Mouse (Mus musculus): ENCODE data around the gene Coa4. TPM values are rescaled to one million over a fixed set of nuclear protein-coding genes. Genes with fewer than 3 reads are reported as not detected.
A peak's percentile ranks its signal among the peaks of the same experiment; 100 is the strongest.

Coa4 gene
- polyA plus RNA-seq, 1 experiment from 2014 or later: 24.3 TPM

DNA sequence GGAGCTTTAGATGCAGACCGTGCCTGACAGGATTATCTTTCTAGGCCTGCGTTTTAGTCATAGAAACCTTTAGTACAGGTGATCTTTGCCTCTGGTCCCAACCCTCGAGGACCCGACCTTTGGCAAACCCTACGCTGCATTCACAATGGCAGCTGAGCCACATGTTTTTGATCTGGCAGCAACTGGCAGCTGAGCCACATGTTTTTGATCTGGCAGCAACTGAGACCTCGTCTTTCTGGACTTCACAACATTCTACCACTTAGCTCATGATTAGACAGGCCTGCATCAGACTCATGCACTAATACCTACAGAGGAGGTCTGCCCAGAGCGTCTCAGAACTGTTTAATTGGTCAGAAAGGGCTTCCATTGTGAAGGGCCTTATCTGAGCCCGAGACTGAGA is 41.8 kb upstream of the Coa4 start:
- H3K36me3 ChIP-seq (ENCODE audit: control insufficient read depth, insufficient read depth, low read length): peaks cover 31% of the 10 kb centered on the region
- WGBS: 47% methylated on average over 8 of the region's 8 CpGs
- H3K4me2 ChIP-seq (replicated peaks; ENCODE audit: low read depth, low read length): peak overlapping the region; percentile 89
- no peaks in the 10 kb centered on the region for H3K9me3 ChIP-seq (ENCODE audit: control insufficient read depth, low read depth, low read length)
- H3K27ac ChIP-seq (ENCODE audit: low read length): peak overlapping the region; percentile 79
- H3K4me3 ChIP-seq (ENCODE audit: low read depth, low read length): peak overlapping the region; percentile 52
- ATAC-seq (ENCODE audit: insufficient number of reproducible peaks, insufficient read depth, low FRiP score, low read depth): no peak
- no peak overlapping the region for H3K9ac ChIP-seq (replicated peaks; ENCODE audit: low read depth, low read length)
- peaks cover 32% of the 10 kb centered on the region for H3K4me1 ChIP-seq (ENCODE audit: control insufficient read depth, insufficient read depth, low read length)
- no peaks in the 10 kb centered on the region for H3K27me3 ChIP-seq (ENCODE audit: control insufficient read depth, insufficient read depth, low read length)

DNA sequence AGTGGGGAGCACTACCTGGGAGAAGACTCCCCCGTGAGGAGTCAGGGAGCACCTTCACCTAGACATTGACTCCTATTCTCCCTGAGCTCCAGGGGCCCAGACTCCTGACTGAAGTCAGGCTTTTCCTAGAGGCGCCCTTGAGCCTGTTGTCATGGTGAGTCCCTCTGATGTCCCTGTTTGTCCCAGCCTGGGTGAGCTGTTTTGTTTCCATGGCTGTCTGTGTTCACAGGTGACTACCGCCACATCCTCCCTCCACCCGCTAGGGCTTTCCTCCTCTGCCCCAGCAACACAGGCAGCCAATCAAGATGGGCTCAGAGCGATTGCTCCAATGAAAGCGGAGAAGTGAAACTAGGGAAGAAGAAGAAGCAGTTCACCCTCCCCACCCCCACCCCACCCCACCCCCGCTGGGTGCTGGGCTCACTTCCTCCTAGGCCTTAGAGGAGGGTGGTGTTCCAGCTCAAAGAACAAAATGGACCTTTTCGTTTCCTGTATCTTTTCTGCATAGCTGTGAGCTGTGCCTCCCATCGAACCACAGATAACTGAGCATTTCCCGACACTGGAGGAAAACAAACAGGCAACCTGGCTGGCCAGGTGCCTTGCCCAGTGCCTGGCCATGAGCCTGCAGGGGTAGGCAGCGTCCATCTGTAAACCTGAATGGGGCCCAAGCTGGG is 41.2 kb upstream of the Coa4 start:
- H3K4me3 ChIP-seq (ENCODE audit: low read depth, low read length): peak overlapping the region; percentile 52
- ATAC-seq (ENCODE audit: insufficient number of reproducible peaks, insufficient read depth, low FRiP score, low read depth): peak; percentile 59
- 29% methylated on average over 11 of the region's 11 CpGs for WGBS
- peaks cover 32% of the 10 kb centered on the region for H3K4me1 ChIP-seq (ENCODE audit: control insufficient read depth, insufficient read depth, low read length)
- H3K9ac ChIP-seq (replicated peaks; ENCODE audit: low read depth, low read length): 0 out of 2 replicates have a peak overlapping the region, but pooled peaks have one; percentile 25
- no peaks in the 10 kb centered on the region for H3K9me3 ChIP-seq (ENCODE audit: control insufficient read depth, low read depth, low read length)
- H3K27ac ChIP-seq (ENCODE audit: low read length): peak overlapping the region; percentile 79
- H3K27me3 ChIP-seq (ENCODE audit: control insufficient read depth, insufficient read depth, low read length): no peaks in the 10 kb centered on the region
- H3K36me3 ChIP-seq (ENCODE audit: control insufficient read depth, insufficient read depth, low read length): peaks cover 31% of the 10 kb centered on the region
- H3K4me2 ChIP-seq (replicated peaks; ENCODE audit: low read depth, low read length): peak overlapping the region; percentile 89

DNA sequence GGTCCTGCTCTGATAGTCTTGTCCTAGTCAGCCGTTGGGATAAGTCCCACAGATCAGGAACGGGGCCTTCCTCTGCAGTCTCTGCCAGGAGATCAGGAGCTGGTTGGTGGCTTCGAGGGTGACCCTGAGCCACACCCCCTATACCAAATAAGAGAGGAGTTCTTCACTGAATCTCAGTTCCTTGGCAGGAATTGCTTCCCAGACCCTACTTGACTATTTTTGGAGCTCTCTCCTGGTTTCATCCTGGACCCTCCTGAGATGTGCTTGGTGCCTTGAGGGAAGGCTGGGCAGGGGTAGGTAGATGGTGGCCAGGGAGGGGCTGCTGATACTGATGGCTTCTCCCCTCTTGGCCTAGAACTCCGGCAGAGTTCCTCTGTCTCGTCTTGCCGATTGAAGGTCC is 40.5 kb upstream of the Coa4 start:
- Histone ChIP-seq H3K9ac (replicated peaks; ENCODE audit: low read depth, low read length) (0 out of 2 replicates have a peak overlapping the region, but pooled peaks have one; percentile 25), H3K9me3 (ENCODE audit: control insufficient read depth, low read depth, low read length) (no peaks in the 10 kb centered on the region), H3K27ac (ENCODE audit: low read length) (peak overlapping the region; percentile 67; the same call in 1 of the 2 replicates), H3K36me3 (ENCODE audit: control insufficient read depth, insufficient read depth, low read length) (peaks cover 31% of the 10 kb centered on the region), H3K4me2 (replicated peaks; ENCODE audit: low read depth, low read length) (peak overlapping the region; percentile 89), H3K27me3 (ENCODE audit: control insufficient read depth, insufficient read depth, low read length) (no peaks in the 10 kb centered on the region), H3K4me1 (ENCODE audit: control insufficient read depth, insufficient read depth, low read length) (peaks cover 32% of the 10 kb centered on the region), H3K4me3 (ENCODE audit: low read depth, low read length) (peak overlapping the region; percentile 12; the same call in 1 of the 2 replicates)
- WGBS: 64% methylated on average over 6 of the region's 6 CpGs
- ATAC-seq (ENCODE audit: insufficient number of reproducible peaks, insufficient read depth, low FRiP score, low read depth): no peak

DNA sequence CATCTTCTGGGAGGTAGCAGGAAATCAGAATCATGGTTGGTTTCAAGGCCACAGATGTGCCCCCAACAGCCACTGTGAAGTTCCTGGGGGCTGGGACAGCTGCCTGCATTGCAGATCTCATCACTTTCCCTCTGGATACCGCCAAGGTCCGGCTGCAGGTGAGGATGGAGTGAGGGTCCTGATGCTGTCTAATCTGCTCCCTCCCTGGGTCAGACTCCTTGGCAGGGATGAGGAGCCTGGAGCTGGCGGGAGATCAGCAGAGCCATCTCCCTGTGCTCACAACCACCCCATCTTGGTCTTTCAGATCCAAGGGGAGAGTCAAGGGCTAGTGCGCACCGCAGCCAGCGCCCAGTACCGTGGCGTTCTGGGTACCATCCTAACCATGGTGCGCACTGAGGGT is 40.1 kb upstream of the Coa4 start:
- Histone ChIP-seq H3K9ac (replicated peaks; ENCODE audit: low read depth, low read length) (no peak overlapping the region), H3K9me3 (ENCODE audit: control insufficient read depth, low read depth, low read length) (no peaks in the 10 kb centered on the region), H3K27ac (ENCODE audit: low read length) (0 out of 2 replicates have a peak overlapping the region, but pooled peaks have one; percentile 67), H3K4me2 (replicated peaks; ENCODE audit: low read depth, low read length) (no peak overlapping the region), H3K36me3 (ENCODE audit: control insufficient read depth, insufficient read depth, low read length) (peaks cover 31% of the 10 kb centered on the region), H3K4me1 (ENCODE audit: control insufficient read depth, insufficient read depth, low read length) (peaks cover 32% of the 10 kb centered on the region), H3K4me3 (ENCODE audit: low read depth, low read length) (no peak overlapping the region), H3K27me3 (ENCODE audit: control insufficient read depth, insufficient read depth, low read length) (no peaks in the 10 kb centered on the region)
- ATAC-seq (ENCODE audit: insufficient number of reproducible peaks, insufficient read depth, low FRiP score, low read depth): no peak
- 95% methylated on average over 9 of the region's 9 CpGs for WGBS

DNA sequence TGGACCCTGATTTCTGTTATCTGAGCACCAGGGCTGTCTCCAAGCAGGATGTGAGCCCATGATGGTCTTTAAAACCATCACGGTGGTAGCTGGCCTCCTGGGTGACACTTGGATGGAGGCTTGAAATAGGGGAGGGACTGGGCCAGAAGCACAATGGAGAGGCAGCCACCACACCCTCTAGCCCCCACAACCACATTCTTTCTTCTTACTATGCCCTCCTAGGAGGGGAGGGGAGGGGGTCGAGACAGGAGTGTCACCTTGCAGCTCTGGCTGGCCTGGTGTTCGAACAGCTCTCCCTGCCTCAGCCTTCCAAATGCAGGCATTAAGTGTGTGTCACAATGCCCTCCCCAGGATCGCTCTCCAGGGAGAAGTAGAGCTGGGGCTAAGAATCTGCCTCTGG is 39.5 kb upstream of the Coa4 start:
- no peak overlapping the region for H3K9ac ChIP-seq (replicated peaks; ENCODE audit: low read depth, low read length)
- H3K9me3 ChIP-seq (ENCODE audit: control insufficient read depth, low read depth, low read length): no peaks in the 10 kb centered on the region
- H3K4me1 ChIP-seq (ENCODE audit: control insufficient read depth, insufficient read depth, low read length): peaks cover 32% of the 10 kb centered on the region
- H3K4me3 ChIP-seq (ENCODE audit: low read depth, low read length): no peak overlapping the region
- no peak overlapping the region for H3K4me2 ChIP-seq (replicated peaks; ENCODE audit: low read depth, low read length)
- peaks cover 31% of the 10 kb centered on the region for H3K36me3 ChIP-seq (ENCODE audit: control insufficient read depth, insufficient read depth, low read length)
- no peak overlapping the region for H3K27ac ChIP-seq (ENCODE audit: low read length)
- H3K27me3 ChIP-seq (ENCODE audit: control insufficient read depth, insufficient read depth, low read length): no peaks in the 10 kb centered on the region
- no peak for ATAC-seq (ENCODE audit: insufficient number of reproducible peaks, insufficient read depth, low FRiP score, low read depth)
- 71% methylated on average over 4 of the region's 4 CpGs for WGBS

DNA sequence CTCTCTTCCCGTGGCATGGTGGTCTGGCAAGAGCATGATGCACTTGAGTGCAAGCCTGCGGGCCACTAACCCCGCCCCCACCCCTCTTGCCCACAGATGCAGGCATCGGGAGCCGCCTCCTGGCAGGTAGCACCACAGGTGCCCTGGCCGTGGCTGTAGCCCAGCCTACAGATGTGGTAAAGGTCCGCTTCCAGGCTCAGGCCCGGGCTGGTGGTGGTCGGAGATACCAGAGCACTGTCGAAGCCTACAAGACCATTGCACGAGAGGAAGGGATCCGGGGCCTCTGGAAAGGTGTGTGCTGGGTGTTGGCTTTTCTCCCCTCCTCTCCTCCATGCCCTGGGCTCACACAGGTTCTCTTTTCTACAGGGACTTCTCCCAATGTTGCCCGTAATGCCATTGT is 38.9 kb upstream of the Coa4 start:
- Histone ChIP-seq H3K9ac (replicated peaks; ENCODE audit: low read depth, low read length) (no peak overlapping the region), H3K27ac (ENCODE audit: low read length) (no peak overlapping the region), H3K36me3 (ENCODE audit: control insufficient read depth, insufficient read depth, low read length) (peaks cover 31% of the 10 kb centered on the region), H3K27me3 (ENCODE audit: control insufficient read depth, insufficient read depth, low read length) (no peaks in the 10 kb centered on the region), H3K4me3 (ENCODE audit: low read depth, low read length) (no peak overlapping the region), H3K4me1 (ENCODE audit: control insufficient read depth, insufficient read depth, low read length) (peaks cover 32% of the 10 kb centered on the region), H3K9me3 (ENCODE audit: control insufficient read depth, low read depth, low read length) (no peaks in the 10 kb centered on the region), H3K4me2 (replicated peaks; ENCODE audit: low read depth, low read length) (no peak overlapping the region)
- ATAC-seq (ENCODE audit: insufficient number of reproducible peaks, insufficient read depth, low FRiP score, low read depth): no peak
- WGBS: 91% methylated on average over 13 of the region's 13 CpGs

DNA sequence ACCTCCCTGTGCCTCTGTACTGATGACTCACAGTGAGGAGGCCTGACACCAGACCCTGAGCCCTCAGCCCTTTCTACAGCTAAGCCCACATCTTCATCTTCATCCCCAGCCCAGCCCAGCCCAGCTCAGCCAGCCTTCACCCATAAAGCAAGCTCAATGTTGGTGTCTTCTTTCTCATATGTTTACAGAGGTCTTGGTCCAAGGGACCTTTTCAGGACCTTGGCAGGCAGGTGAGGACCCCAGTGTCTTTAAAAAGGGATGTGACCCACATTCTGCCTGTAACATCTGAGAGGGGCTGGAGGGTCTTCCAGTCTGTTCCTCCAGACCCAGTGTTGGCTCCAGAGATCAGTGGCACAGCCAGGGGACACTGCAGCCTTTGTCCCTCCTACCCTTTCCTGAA is 37.4 kb upstream of the Coa4 start:
- ATAC-seq (ENCODE audit: insufficient number of reproducible peaks, insufficient read depth, low FRiP score, low read depth): no peak
- no peak overlapping the region for H3K4me2 ChIP-seq (replicated peaks; ENCODE audit: low read depth, low read length)
- peaks cover 21% of the 10 kb centered on the region for H3K4me1 ChIP-seq (ENCODE audit: control insufficient read depth, insufficient read depth, low read length)
- no peak overlapping the region for H3K9ac ChIP-seq (replicated peaks; ENCODE audit: low read depth, low read length)
- H3K36me3 ChIP-seq (ENCODE audit: control insufficient read depth, insufficient read depth, low read length): peaks cover 31% of the 10 kb centered on the region
- no peak overlapping the region for H3K4me3 ChIP-seq (ENCODE audit: low read depth, low read length)
- no peaks in the 10 kb centered on the region for H3K27me3 ChIP-seq (ENCODE audit: control insufficient read depth, insufficient read depth, low read length)
- H3K27ac ChIP-seq (ENCODE audit: low read length): no peak overlapping the region
- H3K9me3 ChIP-seq (ENCODE audit: control insufficient read depth, low read depth, low read length): no peaks in the 10 kb centered on the region

DNA sequence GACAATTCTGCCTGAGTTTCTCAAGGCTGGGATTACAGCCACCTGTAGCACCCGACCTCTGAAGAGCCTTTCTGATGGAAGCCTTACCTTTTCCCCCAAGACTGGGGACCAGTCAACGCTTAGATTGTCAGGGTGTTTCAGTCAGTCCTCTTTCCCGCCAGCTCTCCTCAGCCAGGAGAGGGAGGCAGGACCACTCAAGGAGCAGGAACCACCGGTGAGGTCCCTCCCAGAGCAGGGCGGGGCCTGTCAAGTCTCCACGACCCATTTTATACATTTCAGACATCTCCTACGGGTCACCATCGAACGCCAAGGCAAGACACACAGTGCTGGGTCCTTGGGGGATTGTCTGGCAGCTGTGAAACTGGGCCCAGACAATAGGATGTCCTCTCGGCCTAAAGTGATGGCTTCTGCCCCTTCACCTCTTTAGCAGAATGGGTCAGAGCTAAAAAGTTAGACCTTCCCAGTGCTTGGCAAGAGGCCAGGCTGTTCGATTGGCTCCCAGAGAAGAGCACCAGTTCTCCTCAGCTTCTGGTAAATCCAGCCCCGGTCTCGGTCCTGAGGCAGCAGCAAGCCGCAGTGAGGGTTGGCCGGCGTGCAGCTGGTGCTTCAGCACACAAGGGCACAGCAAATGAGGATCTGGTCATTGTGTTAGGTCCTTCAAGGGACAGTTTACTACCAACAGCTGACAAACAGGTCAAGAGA is 36.4 kb upstream of the Coa4 start:
- Histone ChIP-seq H3K4me3 (ENCODE audit: low read depth, low read length) (no peak overlapping the region), H3K4me2 (replicated peaks; ENCODE audit: low read depth, low read length) (no peak overlapping the region), H3K36me3 (ENCODE audit: control insufficient read depth, insufficient read depth, low read length) (peaks cover 31% of the 10 kb centered on the region), H3K9me3 (ENCODE audit: control insufficient read depth, low read depth, low read length) (no peaks in the 10 kb centered on the region), H3K9ac (replicated peaks; ENCODE audit: low read depth, low read length) (no peak overlapping the region), H3K27ac (ENCODE audit: low read length) (no peak overlapping the region), H3K27me3 (ENCODE audit: control insufficient read depth, insufficient read depth, low read length) (no peaks in the 10 kb centered on the region), H3K4me1 (ENCODE audit: control insufficient read depth, insufficient read depth, low read length) (peaks cover 11% of the 10 kb centered on the region)
- 65% methylated on average over 16 of the region's 16 CpGs for WGBS
- ATAC-seq (ENCODE audit: insufficient number of reproducible peaks, insufficient read depth, low FRiP score, low read depth): no peak

All from stomach, embryonic 14.5 days (tissue).